Mouse (Mus musculus): Measurements from ENCODE around the gene Twist2. TPM values are rescaled to one million over a fixed set of nuclear protein-coding genes. Genes with fewer than 3 reads are reported as not detected.

Twist2 gene
- polyA plus RNA-seq, 3 experiments from 2014 or later = not detected

DNA sequence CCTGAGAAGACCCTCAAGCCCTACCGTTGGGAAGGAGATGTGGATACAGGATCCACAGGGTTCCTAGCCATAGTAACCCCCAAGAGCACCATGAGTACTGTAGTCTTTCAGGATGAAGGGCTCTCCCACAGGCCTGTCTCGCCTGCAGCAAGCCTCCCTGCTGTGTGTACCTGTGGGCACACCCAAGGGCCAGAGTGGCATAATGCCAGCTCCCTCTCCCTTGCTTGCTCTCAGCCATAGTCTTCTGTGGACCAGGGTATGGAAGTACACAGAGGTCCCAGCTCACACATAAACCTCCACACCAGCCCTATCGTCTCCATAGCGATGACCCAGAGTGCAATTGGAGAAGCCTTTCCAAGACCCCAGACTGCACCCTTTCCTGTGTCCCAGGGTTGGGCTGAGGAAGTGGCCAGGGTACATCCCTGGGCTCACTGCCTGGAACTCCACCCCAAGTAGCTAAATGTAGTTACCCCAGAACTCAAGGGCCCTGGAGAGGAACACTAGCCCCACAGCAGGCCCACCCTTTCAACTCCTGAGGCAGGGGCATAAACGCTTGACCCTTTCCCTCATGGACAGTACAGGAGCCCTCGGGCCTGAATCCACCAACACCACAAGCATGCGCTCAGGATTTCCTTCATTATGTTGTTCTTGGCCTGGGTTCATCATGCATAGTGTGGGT, 73.9 kb downstream of the Twist2 start:
- no peak for ATAC-seq

- no peak for ATAC-seq
These were observed 77.4 kb downstream of the Twist2 start for GRCm38 (mm10) chr1:91878696-91879095.

GRCm38 (mm10) chr1:91880156-91880555, 78.9 kb downstream of the Twist2 start:
- no peak for ATAC-seq

DNA sequence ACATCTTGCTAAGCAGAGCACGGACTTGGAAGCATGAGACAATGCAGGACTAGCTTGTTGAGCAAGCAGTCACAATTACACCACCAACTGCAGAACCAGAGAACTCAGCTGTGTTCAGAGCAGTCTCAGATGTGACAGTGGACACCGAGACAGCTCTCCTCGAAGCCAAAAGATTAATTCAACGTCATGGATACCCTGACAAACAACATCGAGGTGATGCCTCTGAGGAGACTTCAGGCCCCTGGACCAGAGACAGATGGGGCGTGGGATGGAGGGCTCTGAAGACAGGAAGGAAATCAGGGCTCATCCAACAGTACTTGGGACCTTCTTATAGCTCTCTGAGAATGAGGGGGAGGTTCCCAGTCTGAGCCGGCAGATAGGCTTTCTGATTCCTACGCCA, 79.6 kb downstream of the Twist2 start:
- no peak for ATAC-seq

- ATAC-seq = no peak
These were observed 81.9 kb downstream of the Twist2 start for GRCm38 (mm10) chr1:91883115-91883514.

DNA sequence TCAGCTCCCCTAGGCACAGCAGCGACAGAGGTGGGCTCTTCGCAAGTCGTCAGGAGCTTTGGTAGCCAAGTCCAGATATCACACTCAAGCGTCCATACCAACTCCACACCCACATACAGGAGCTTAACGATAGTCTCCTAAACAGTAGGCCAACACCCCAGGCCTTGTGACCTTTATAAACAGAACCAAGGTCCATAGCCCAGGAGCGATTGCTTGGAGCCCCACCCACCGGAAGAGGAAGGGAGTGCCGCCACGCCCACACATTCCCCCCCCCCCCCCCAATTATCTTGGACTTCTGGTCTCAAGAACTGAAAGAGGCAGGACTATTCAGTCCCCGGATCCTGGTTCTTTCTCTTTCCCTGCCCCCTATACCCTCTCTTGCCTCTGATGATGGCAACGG, 92.3 kb downstream of the Twist2 start:
- no peak for ATAC-seq

DNA sequence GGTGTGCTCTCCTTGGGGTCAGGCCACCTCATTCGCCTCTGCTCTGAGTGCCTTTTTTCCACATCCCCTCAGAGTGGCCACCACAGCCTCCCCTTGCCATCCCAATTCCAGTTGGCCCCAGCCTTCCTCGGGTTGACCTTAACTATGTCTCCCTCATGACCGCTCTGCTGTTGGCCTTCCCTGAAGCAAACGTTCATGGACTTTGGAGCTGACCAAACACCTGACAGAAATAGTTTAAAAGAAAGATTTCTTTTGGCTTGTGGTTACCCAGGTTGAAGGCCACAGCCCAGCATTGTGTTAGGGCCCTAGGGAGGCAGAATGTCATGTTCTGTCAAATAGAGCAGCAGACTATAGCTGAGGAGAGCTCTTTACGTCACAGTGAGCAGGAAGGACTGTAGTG, 93.0 kb downstream of the Twist2 start:
- no peak for ATAC-seq

DNA sequence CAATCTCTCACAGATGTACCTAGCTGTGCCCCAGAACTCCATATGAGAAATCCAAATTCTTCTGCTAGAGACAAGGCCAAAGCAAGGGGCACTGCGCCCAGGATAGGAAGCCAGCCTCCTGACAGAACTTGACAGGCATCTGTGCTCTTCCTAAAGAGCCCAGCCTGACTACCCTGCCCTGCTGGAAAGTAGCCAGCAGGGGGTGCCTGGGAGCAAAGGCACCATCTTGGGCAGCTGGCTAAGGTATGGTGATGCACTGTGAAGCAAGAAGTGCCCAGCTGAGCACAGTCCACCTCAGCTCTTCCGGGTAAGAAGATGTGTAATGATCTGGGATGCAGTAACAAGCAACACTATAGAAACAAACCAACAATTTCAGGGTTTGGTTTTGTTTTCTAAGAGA, 95.8 kb downstream of the Twist2 start:
- ATAC-seq = no peak
